Mouse (Mus musculus): ENCODE data around the gene Gm20388.

DNA sequence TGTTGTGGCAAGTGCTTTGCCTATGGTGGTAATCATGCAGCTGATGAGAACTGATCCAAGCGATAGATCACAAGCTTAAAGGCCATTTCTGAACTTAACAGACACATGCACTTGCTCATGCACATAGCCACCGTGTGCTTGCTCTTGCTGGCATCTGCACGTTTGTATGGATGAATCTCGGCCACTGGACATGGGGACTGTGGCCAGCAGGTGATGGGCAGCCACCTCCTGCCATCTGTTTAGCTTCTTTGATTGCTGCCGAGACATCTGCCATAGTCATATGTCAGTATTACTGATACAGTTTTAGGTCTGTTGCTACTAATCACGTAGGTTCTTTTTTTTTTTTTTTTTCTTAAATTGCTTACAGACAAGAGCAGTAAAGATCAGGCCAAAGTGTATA, 2484.7 kb downstream of the Gm20388 start:
- no peak for TF ChIP-seq TAL1 (conservative IDR thresholded peaks at IDR 0.05; ENCODE audit: low read depth, low read length)
- TF ChIP-seq CTCF (IDR thresholded peaks at IDR 0.05; ENCODE audit: low read depth, low read length) = no peak
- no peak for TF ChIP-seq POLR2AphosphoS5 (IDR thresholded peaks at IDR 0.05; ENCODE audit: insufficient replicate concordance, low read depth, low read length)

All from G1E (cell line).